Mouse (Mus musculus) embryo, embryonic 10.5 days (tissue): Measurements from ENCODE around the gene Rab3ip.

Source experiments
- DNase-seq: peaks from one replicate; pipeline ENCODE4 v3.0.0-alpha.2; 2015; ENCODE audit warnings: low spot score

The Rab3ip gene

GRCm38 (mm10) chr10:116957867-116958551, 7.4 kb upstream of the Rab3ip start:
- no peak for DNase-seq

- no peak for DNase-seq
These were observed 6.1 kb upstream of the Rab3ip start for GRCm38 (mm10) chr10:116956483-116957158.

- no peak for DNase-seq
These were observed 4.6 kb upstream of the Rab3ip start for GRCm38 (mm10) chr10:116955191-116955590.

- DNase-seq = peak; percentile 35
These were observed 317 bp upstream of the Rab3ip start for GRCm38 (mm10) chr10:116950886-116951285.

GRCm38 (mm10) chr10:116949111-116950008, 1.2 kb downstream of the Rab3ip start:
- DNase-seq = peak; percentile 61

- no peak for DNase-seq
These were observed 2.2 kb downstream of the Rab3ip start for GRCm38 (mm10) chr10:116948414-116948813.

GRCm38 (mm10) chr10:116944940-116945339, 5.6 kb downstream of the Rab3ip start:
- no peak for DNase-seq

- no peak for DNase-seq
These were observed 6.4 kb downstream of the Rab3ip start for GRCm38 (mm10) chr10:116944144-116944543.

GRCm38 (mm10) chr10:116943025-116943424, 7.5 kb downstream of the Rab3ip start:
- DNase-seq = no peak

GRCm38 (mm10) chr10:116935028-116935427, 15.5 kb downstream of the Rab3ip start:
- no peak for DNase-seq

- no peak for DNase-seq
These were observed 16.8 kb downstream of the Rab3ip start for GRCm38 (mm10) chr10:116933794-116934193.

GRCm38 (mm10) chr10:116932418-116932817, 18.2 kb downstream of the Rab3ip start:
- DNase-seq = no peak

GRCm38 (mm10) chr10:116931497-116932179, 18.9 kb downstream of the Rab3ip start:
- DNase-seq = no peak

GRCm38 (mm10) chr10:116930936-116931335, 19.6 kb downstream of the Rab3ip start:
- DNase-seq = no peak

GRCm38 (mm10) chr10:116930506-116930905, 20.1 kb downstream of the Rab3ip start:
- no peak for DNase-seq

- no peak for DNase-seq
These were observed 21.7 kb downstream of the Rab3ip start for GRCm38 (mm10) chr10:116928826-116929225.

GRCm38 (mm10) chr10:116926428-116927113, 24.0 kb downstream of the Rab3ip start:
- DNase-seq = no peak

- DNase-seq = no peak
These were observed 26.7 kb downstream of the Rab3ip start for GRCm38 (mm10) chr10:116923651-116924495.

GRCm38 (mm10) chr10:116922161-116922560, 28.4 kb downstream of the Rab3ip start:
- no peak for DNase-seq

- DNase-seq = no peak
These were observed 29.2 kb downstream of the Rab3ip start for GRCm38 (mm10) chr10:116921416-116921815.
